Mouse (Mus musculus): ENCODE results near the gene Zfp366.

Gene Zfp366

DNA sequence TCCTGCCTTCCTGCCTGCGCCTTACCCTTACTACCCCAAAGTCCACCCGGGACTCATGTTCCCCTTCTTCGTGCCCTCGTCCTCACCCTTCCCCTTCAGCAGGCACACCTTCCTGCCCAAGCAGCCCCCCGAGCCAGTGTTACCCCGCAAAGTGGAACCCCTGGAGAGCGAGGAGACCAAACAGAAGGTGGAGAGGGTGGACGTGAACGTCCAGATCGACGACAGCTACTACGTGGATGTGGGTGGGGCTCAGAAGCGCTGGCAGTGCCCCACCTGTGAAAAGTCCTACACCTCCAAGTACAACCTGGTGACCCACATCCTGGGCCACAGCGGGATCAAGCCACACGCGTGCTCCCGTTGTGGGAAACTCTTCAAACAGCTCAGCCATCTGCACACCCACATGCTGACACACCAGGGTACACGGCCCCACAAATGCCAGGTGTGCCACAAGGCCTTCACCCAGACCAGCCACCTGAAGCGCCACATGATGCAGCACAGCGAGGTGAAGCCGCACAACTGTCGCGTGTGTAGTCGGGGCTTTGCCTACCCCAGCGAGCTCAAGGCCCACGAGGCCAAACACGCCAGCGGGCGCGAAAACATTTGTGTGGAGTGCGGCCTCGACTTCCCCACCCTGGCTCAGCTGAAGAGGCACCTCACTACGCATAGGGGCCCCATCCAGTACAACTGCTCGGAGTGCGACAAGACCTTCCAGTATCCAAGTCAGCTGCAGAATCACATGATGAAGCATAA lies 44.4 kb downstream of the Zfp366 start:
- DNase-seq: no peak

DNA sequence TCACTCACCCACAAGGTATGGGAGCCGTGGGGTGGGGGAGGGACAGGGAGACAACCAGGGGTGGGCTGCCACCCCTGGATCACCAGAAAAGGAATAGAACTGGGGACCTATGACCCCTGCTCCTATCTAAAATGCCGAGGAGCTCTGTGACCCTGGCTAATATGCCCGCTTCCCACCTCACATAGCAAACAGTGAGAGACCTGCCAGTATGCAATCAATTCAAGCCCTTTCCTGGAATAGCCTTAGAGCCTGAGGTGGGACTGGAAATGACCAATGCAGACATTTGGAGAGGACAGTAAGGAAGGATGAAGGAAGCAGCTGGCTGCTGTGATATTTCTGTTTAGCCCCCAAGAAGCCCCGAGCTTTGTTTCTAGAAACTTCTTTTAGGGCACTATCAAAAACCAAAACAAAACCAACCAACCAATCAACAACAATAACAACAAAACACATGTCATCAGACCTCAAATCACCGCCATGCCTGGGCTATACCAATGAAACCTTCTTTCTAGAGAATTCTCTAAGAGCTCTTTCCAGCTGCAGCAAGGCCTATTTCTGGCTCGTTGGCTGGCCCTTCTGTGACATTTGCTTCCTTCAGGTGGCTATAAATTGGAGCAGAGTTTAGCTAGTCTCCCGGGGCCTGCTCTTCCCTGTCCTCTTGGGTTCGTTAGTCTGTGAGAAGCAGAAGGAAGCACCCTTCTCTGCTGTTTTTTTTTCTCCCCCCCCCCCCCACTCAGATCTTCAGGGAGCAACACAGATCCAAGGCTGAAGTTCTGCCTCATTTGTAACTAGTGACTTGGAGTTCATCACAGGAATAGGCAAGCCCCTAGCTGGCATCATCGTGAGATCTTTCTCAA lies 45.2 kb downstream of the Zfp366 start:
- peak; percentile 51 for DNase-seq

DNA sequence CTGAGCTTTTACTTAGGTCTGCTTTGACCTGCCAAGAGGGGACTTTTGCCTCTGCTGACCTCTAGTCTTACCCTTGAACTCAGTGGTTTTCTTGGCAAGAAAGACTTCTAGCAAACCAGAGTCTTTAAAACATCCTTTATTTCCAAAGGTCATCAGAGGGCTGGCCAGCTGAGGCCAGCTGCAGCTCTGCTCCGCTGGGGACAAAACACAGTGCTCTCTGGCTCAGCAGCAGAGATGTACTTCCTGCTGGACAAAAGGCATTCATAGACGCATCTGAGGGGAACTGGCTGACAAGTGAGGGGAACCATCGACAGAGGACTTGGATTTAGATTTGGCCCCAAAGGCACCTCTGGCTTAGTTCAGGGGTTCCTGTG lies 45.9 kb downstream of the Zfp366 start:
- peak; percentile 83 for DNase-seq

DNA sequence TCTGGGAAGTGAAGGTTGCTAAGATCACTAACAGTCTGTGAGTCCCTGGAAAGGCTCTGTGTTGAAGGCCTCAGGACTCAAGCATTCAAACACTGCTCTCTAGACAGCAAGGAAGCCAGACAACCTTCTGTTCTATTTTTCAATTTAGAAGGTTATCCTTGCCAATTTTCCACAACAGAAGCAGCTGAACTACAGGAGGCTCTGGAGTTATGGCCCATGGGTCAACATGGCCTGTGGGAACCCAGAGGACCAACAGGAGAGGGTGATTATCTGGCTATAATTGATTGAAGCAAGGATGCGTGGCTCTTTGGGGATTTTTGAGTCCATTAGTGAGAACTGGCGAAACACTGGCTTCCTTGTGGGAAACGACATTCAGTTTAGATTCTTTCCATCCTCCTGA lies 48.7 kb downstream of the Zfp366 start:
- no peak for DNase-seq

DNA sequence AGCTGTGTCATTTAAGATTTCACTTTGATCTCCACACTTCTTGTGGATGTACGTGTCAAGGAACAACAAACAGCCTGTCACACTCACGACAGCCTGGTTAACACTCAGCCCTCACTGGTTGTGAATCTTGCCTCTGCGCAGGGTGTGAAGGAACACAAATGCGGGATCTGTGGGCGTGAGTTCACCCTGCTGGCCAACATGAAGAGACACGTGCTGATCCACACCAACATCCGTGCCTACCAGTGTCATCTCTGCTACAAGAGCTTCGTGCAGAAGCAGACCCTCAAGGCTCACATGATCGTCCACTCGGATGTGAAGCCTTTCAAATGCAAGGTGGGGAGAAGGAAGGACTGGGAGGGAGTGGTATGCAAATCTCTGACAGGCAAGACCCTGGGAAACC lies 49.3 kb downstream of the Zfp366 start:
- DNase-seq: no peak

DNA sequence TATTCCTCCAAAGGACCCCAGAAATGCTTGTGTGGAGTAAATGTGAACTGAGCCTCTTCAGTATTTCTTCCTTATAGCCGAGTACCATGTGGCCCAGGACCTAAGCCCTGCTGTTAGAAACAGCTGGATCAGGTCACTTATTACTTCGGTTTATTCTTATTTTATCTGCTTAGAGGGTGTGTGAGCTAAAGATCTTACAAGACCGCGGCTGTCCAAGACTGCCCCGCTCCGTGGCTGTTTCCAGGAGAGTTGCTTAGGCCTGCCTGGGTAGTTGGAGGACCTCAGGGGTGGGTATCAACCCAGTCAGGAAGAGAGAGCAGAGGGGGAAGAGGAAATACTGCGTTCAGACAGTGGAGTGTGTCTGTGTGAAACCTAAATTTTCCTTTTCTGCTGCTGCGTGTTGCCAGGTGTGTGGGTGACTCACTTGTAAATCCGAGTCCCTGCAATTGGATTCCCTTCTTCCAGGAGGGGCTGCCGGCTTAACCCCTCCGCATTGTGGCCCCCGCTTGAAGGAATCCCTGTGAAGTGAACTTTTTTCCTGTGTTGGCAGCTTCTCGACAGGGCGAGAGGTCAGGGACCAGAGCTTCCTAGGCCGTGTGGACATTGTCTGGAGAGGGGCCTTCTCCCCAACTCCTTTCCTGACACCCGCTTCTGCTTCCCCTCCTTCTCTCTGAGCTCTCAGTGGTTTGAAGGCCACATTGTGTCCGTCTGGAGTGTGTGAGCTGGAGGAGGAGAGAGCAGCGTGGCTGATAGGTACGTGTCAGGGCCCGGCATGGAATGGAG lies 51.0 kb downstream of the Zfp366 start:
- DNase-seq: peak; percentile 38

DNA sequence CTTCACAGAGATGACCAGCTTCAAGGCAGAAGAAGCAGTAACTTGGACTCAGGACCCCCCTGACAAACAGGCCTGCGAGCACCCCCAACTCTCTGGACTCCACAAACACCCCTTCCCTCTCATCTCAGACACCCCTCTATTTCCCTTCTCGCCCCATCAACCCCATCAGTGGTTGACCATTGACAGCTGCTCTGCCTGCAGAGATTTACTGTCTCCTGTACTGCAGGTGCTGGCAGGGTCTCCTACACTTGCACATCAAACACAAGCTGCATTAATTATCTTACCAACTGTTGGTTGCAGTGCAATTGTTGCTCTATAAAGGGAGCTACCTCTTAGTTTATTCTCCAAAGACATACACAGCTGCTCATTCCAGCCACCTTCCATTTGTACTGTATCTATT lies 51.6 kb downstream of the Zfp366 start:
- DNase-seq: no peak

DNA sequence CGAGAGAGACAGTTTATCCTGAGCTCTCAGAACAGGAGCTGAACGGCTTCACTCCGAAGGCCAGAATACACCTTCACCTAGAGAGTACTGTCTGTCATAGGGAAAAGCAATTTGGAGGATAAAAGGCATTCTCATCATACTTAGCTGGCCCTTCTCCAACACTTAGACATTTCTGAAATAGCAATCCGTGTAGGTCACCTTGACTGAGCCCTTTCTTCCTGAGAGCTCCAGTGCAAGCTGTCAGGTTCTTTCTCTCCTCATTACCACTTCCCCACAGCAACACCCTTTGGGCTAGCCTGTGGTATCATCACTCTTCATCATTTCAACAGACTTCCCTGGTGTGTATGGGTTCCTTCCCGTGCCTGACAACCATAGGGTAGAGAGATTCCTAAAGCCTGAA lies 52.5 kb downstream of the Zfp366 start:
- no peak for DNase-seq

DNA sequence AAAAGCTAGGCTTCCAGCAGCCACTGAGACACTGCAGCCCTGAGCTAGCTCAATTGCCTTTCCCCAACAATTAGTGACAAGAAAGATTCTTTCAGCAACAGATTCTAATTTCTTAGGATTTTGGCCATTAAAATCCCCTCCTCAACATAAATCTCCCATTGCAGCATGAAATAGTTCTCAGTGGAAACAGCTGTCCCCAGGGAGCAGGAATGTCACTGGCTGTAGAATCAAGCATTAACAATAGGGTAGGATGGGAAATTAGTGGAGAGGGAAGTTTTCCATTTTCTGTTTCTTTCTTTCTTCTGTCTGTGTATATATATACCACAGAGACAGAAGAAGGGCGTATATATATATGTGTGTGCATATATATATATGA lies 53.2 kb downstream of the Zfp366 start:
- DNase-seq: peak; percentile 75

DNA sequence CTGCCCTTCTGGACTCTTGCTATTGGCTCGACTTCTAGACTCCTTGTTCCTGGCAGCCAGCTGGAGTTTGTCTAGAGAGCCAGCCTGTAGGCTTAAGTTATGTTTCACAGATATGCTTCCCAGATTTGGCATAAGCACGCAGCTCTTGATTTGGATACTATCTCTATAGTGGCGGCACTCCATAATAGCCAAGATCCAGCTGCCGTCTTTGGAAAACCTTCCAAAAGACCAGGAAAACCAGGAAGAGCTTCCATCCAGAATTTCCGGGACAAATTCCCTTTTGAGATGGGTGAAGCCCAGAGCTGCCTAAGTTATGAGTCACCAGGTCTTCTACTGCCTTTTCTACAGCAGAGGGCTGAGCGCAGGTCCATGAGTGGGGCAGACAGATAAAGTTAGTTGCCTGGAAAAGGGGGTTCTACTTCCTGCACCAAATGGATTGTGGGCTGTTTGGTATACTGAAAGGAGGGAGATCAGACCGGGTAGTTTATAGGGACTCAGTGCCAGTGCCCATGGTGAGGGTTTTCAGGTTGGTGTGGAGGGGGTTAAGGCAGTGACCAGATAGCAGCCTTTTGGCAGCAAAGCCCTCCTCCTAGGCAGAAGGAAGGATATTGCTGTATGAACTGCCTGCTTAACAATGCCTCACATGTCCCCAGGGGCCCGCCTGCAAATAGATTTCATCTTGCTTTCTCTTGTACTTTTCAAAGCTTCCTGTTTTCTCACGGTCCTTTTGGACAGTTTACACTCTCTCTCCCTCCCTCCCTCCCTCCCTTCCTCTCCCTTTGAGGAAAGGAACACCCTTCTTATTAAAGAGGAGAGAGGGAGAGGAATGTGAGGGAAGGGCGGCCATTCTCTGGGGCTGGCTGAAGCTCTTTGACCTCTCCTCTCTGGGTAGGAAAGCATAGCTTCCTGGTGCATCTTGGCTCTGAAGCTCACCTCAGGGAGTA lies 53.9 kb downstream of the Zfp366 start:
- peak; percentile 87 for DNase-seq

DNA sequence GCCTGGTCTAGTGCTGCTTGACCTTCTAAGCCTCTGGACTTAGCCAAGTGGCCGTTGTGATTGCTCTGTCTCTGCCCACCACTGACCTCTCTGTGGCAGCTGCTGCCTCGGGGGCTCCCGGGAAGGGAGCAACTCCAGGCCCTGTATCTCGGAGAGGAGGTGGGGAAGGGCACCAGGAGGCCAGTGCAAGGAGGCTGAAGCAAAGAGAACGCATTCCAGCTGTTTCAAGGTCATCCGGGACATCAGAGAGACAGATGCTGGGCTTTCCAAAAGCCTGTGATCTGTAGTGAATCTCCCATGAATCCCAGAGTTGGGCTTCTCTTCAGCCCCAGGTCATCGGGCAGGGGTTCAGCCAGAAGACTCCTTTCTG lies 54.5 kb downstream of the Zfp366 start:
- DNase-seq: peak; percentile 52

DNA sequence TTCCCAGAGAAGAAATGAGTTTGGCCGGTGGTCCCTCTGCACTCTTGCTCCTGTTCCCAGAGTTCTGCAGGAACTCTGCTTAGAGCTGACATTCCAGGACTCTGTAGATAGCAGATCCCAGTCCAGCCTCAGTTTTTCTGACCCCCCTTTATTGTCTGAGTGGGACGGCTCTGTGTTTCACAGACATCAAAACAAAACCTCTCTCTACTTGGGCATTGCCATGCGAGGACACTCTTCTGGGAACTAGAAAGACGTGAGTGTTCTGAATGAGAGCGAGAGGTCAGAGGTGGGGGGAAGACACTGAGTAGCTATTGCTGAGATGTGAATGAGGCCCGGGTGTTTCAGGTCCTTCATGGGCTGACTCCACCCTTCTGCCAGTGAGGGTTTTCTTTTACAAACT lies 55.1 kb downstream of the Zfp366 start:
- DNase-seq: no peak

DNA sequence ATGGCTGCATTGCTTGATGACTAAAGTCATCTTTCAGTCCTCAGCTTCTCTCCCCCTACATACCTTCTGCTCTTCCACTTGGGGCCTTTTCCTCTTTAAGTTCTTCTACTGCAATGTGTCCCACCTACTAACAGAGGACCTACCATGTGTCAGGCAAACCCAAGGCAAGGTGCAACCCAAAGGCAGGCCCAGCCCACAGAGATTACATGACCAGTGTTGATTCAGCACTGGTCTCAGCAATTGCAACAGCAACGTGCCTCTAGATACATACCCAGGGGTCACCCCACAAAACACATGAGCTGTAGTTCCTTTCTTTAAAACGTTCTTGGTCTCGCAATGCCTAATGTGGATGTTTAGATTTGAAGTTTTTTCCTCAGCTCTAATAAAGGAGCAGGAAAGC lies 57.4 kb downstream of the Zfp366 start:
- DNase-seq: no peak

DNA sequence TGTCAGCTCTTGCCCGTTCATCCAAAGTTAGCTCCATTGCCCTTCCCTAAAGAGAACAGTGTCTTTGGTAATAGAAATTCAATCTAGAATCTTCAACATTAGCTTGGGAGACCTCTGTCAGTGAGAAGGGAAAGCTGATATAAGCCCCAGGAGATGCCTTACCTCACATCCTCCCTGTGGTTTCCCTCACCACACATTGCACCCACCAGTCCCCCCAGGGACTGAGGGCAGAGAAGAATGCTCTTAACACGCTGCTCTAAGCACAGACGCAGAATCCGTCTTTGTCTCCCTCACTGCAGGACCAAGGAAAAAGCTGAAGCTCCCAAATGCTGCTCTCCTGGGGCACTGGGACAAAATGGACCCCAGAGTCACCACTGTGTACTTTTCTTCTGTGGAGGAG lies 58.3 kb downstream of the Zfp366 start:
- DNase-seq: no peak

DNA sequence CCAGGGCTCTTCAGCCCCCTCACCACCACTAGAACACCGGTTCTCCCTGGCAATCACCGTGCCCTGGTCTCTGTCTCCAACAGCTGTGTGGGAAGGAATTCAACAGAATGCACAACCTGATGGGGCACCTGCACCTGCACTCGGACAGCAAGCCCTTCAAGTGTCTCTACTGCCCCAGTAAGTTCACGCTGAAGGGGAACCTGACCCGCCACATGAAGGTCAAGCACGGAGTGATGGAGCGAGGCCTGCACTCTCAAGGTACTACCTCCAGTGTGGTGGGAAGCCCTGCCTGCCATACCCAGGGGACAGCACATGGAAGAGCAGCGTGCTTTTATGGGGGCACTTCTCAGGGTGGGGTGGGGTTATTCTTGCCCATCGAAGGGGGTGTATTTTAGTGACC lies 59.2 kb downstream of the Zfp366 start:
- no peak for DNase-seq

DNA sequence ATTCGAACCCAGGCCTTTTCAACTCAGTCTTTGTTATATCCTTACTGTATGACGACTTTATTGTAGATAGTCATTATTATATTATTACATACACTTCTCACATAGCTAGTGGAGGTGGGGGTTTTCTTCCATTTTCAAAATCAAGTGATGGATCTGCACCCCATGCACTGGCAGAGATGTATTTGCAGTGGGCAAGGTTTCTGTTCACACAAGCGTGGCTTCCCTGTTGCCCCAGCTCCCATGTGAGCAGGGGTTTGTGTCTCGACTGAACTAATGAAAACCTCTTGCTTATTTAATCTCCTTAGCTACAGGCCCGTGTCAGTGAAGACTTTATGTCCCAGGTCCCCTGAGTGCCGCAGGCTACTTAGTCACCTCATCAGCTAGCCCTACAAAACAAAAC lies 59.8 kb downstream of the Zfp366 start:
- DNase-seq: no peak

DNA sequence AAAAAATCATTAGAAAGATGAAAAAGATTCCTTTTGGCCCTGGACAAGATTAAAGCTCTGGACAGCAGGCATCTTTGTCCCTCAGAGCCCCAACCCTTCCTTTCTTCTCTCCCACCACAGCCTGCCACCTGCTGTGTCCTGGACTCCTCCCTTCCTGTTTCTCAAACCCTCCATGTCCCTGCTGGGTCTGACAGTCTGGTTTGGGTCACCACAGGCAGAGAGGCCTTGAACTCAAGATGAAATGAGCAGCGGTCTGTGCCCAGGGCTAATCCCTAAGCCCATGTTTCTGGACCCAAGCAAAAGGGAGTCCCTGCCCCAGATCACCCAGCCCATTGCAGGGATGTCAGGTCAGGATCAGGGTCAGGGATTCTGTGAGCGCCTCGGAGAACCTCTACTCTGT lies 60.3 kb downstream of the Zfp366 start:
- DNase-seq: no peak

DNA sequence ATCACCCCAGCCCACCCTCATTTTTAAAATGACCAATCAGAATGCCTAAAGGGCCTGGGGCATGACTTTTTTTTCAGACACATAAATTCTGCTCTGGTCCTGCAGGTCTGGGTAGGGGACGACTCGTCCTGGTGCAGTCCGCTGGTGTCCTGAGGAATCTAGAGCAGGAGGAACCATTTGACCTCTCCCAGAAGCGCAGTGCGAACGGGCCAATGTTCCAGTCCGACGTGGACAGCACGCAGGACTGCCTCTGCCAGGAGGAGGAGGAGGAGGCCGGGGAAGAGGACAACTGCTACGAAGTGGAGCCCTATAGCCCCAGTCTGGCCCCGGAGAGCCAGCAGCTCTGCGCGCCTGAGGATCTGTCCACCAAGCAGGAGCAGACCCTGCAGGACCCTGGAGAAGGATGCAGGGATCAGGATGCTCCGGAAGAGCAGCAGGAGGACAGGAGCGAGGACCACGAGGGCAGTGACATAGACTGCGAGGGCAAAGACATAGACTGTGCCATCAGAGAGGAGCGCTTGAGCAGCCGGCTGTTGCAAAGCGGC lies 61.4 kb downstream of the Zfp366 start:
- DNase-seq: no peak

DNA sequence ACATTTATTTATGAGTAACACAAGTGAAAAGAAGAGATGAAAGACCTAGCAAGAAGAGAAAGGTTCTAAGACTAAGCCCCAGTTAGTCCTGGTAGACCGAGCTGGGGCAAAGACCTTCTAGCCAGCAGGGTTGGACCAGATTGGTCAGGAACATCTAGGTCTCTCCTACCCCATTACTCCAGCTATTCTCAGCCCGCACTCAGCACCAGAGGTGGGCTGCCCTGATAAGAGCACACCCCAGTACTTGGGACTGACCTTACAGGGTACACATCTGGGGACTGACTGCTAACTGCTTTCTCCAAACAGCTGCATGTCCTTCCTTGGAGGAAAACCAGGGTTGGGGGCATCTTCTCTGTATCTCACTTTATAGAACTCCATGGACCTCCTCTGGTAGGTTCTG lies 66.2 kb downstream of the Zfp366 start:
- no peak for DNase-seq

DNA sequence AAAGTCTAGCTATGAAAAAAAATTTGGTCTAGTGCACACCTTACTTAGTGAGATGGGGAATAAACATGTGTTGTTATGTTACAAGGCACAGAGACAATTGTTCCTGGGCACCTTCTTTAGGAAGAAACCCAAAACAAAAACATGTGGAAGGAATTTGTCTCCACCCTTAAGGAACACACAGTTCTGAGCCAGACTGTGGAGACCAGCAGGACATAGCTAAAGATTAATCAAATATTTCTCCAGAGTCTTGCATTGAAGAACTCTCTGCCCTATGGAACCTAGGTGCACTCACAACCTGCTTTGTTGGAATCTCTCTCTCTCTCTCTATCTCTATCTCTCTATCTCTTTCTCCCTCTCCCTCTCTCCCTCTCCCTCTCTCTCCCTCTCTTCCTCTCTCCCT lies 69.6 kb downstream of the Zfp366 start:
- peak; percentile 45 for DNase-seq

DNA sequence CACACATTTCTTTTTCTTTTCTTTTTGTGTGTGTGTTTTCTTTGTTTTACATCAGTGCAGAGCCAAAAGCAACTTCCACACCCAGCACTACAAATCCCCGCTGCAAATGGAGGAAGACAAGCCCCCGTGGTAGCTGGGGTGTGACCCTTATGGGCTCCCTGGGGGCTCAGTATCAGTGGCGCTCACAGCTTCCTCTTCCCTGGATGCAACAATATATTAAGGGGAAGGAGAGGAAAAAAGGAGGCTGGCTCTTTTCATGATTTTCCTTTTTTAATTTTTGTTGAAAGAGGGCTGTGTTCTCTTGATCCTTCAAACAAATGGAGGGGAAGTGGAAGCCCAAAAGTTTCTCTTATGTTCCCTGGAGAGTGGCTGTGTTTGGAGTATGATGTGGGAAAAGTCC lies 70.2 kb downstream of the Zfp366 start:
- no peak for DNase-seq

DNA sequence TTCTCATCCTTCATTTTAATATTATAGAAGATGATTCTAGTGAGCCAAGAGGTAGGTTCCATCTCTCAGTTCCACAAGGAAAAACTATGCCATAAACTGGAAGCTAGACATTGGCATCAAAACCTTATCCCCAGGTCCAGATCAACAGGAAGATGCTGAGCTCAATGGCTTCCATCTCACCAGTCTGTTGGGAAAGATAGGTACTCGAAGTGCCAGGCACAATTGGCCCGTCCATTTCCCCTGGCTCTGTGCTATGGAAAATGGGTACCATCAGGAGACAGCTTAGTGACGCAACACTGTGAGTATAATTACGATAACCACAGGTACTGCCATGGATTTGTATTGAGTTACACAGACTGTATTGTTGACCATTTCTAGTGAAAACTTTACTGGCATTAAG lies 72.3 kb downstream of the Zfp366 start:
- no peak for DNase-seq
